Mouse (Mus musculus) hindbrain, postnatal 0 days (tissue): Measurements from ENCODE around the gene Ipo5. TPM values are rescaled to one million over a fixed set of nuclear protein-coding genes. Genes with fewer than 3 reads are reported as not detected.

Source experiments
- ATAC-seq: fragments of 200-750 bp; cut with Nextera tagmentation; 2 replicates; pipeline ENCODE4 v1.8.0; 2017; ENCODE audit warnings: mild to moderate bottlenecking, moderate TSS enrichment, moderate library complexity
- DNase-seq: peaks from one replicate; pipeline ENCODE4 v3.0.0-alpha.2; 2015; ENCODE audit warnings: low spot score
- H3K27ac ChIP-seq: fragments of 300-500 bp; sonication (generic); 2 replicates; pipeline ENCODE4 v1.5.1; 2014; ENCODE audit warnings: mild to moderate bottlenecking
- H3K27me3 ChIP-seq: fragments of 300-500 bp; sonication (generic); 2 replicates; pipeline ENCODE4 v1.6.1; 2014; ENCODE audit warnings: low read length, mixed read lengths; ENCODE audit not compliant: insufficient read depth
- H3K36me3 ChIP-seq: fragments of 300-500 bp; sonication (generic); 2 replicates; pipeline ENCODE4 v1.6.1; 2014; ENCODE audit warnings: low read length, mixed read lengths; ENCODE audit not compliant: insufficient read depth
- H3K4me1 ChIP-seq: fragments of 300-500 bp; sonication (generic); 2 replicates; pipeline ENCODE4 v1.6.1; 2014; ENCODE audit warnings: antibody characterized with exemption, low read length, mixed read lengths; ENCODE audit not compliant: insufficient read depth
- H3K4me2 ChIP-seq: fragments of 300-500 bp; sonication (generic); 2 replicates; pipeline ENCODE4 v1.6.1; 2014; ENCODE audit warnings: low read depth, mild to moderate bottlenecking, low read length, moderate library complexity, mixed read lengths
- H3K4me3 ChIP-seq: fragments of 300-500 bp; sonication (generic); 2 replicates; pipeline ENCODE4 v1.5.1; 2014; ENCODE audit warnings: low read length
- H3K9ac ChIP-seq: fragments of 300-500 bp; sonication (generic); replicated peaks from 2 replicates; pipeline ENCODE4 v1.6.1; 2014; ENCODE audit warnings: mild to moderate bottlenecking, low read length, moderate library complexity, mixed read lengths
- H3K9me3 ChIP-seq: fragments of 300-500 bp; sonication (generic); 2 replicates; pipeline ENCODE4 v1.6.1; 2016; ENCODE audit warnings: low read length, mixed read lengths
- CTCF ChIP-seq: IDR thresholded peaks from 2 replicates; pipeline ENCODE4 v1.5.1; 2016; ENCODE audit warnings: antibody characterized with exemption, control low read depth, low read depth
- WGBS: fragments of 180-500 bp; shearing (Covaris S2); extraction: QIAGEN DNeasy Blood & Tissue Kit; methylation state at CpG from one replicate; pipeline ENCODE4 v1.1.7; 2014; 5-methylcytosine and 5-hydroxymethylcytosine counted together
- polyA plus RNA-seq: library from polyadenylated mRNA; unstranded; fragments of >200 nt; fragmentation: Nextera tagmentation; extraction: Ambion mirVana; gene quantifications from 2 replicates; pipeline ENCODE4 v1.2.1, GENCODE M21; 2015
- total RNA-seq: library from RNA; depleted of rRNA; stranded (reverse); fragments of >200 nt; gene quantifications from 2 replicates; pipeline ENCODE4 v1.2.3, GENCODE M21; 2014

Gene Ipo5
- total and polyA plus RNA-seq, 2 experiments from 2014 or later: 45.4 to 73.9 TPM

DNA sequence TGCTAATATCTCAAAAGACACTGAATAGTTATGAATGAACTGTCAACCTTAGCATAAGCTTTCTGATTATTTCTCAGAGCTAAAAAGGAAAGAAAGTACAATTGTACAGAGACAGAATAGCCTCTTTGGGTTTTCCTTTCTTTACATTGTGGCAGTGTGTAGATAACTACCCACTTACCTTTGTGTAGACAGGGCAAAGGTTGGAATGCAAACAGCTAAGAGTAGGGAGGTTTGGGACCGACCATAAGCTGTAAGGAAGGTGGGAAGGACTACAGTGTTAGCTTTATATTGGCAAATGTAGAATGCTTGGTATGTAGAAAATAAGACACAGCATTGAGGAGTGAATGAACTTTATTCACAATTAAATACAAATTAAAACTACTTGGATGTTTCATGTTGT, 26.1 kb downstream of the Ipo5 start:
- Histone ChIP-seq H3K4me3 (no peak overlapping the region), H3K27ac (no peak overlapping the region), H3K9ac (no peak overlapping the region), H3K27me3 (no peaks in the 10 kb centered on the region), H3K4me2 (no peak overlapping the region), H3K36me3 (peaks cover 80% of the 10 kb centered on the region), H3K9me3 (no peaks in the 10 kb centered on the region), H3K4me1 (no peaks in the 10 kb centered on the region)
- ATAC-seq (no peak), DNase-seq (no peak)
- TF ChIP-seq CTCF: no peak
- WGBS: 86% methylated on average over 1 of the region's 1 CpGs

DNA sequence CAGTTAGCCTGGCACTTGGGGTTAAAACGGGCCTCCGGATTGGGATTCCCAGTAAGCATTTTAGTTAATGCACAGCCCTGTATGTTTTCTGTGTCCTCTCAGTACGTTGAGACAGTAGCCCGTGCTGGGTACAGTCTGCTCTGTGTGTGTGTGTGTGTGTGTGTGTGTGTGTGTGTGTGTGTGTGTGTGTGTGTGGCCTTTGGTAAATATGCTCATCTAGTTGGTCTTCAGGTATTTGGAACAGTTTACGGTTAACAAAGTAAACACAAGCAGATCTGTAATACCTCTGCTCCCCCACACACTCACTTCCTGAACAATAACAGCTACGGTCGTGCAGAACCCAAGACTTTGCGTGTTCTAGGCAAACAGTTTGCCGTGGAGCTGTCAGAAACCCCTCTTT, 31.8 kb downstream of the Ipo5 start:
- no peaks in the 10 kb centered on the region for H3K4me1 ChIP-seq
- TF ChIP-seq CTCF: no peak
- no peak overlapping the region for H3K27ac ChIP-seq
- no peak overlapping the region for H3K9ac ChIP-seq
- 92% methylated on average over 9 of the region's 9 CpGs for WGBS
- ATAC-seq (no peak), DNase-seq (no peak)
- no peak overlapping the region for H3K4me2 ChIP-seq
- no peak overlapping the region for H3K4me3 ChIP-seq
- no peaks in the 10 kb centered on the region for H3K9me3 ChIP-seq
- H3K36me3 ChIP-seq: peaks cover 68% of the 10 kb centered on the region
- no peaks in the 10 kb centered on the region for H3K27me3 ChIP-seq

DNA sequence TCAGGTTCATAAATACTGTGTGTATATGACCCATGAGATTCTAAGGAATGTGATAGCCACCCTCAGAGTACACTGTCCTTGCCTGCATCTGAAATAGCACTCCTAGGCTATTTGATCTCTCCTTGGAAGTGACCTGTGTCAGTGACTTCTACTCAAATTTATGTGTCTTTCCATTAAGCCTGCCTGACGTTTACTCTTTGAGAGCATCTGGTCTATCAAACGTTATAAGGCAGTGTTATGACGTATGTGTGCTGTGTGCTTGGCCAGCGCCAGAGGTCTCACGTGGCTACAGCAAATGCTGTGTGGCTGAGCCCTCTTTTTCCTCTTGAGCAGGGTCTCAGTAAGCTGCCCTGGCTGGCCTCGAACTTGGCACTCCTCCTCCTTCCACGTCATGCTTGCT, 34.1 kb downstream of the Ipo5 start:
- Histone ChIP-seq H3K27me3 (no peaks in the 10 kb centered on the region), H3K9ac (no peak overlapping the region), H3K27ac (no peak overlapping the region), H3K4me1 (no peaks in the 10 kb centered on the region), H3K4me2 (no peak overlapping the region), H3K4me3 (no peak overlapping the region), H3K36me3 (peaks cover 51% of the 10 kb centered on the region), H3K9me3 (no peaks in the 10 kb centered on the region)
- ATAC-seq: no peak
- no peak for DNase-seq
- 74% methylated on average over 7 of the region's 7 CpGs for WGBS
- no peak for TF ChIP-seq CTCF

DNA sequence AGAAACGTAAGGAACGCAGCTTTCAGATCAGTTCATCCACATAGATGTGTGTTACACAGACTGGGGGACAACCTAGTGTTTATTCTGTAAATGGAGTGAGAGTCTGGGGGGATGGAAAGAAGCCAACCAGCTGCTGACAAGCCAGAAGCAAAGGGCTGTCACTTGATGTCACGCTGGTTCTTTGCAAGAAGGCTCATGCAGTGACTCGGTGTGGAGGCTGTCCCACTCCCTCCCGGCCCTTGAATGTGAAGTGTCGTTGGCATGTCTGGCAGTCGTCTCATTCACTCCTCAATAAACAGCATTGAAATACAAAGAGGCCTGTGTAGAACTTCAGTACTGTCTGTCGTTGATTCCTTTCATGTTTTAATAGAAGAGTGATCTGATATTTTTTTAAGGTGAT, 36.1 kb downstream of the Ipo5 start:
- H3K36me3 ChIP-seq: peaks cover 34% of the 10 kb centered on the region
- H3K9me3 ChIP-seq: no peaks in the 10 kb centered on the region
- no peaks in the 10 kb centered on the region for H3K4me1 ChIP-seq
- H3K27me3 ChIP-seq: no peaks in the 10 kb centered on the region
- 0 out of 2 replicates have a peak overlapping the region, but pooled peaks have one; percentile 45 for H3K27ac ChIP-seq
- no peak overlapping the region for H3K4me3 ChIP-seq
- H3K4me2 ChIP-seq: no peak overlapping the region
- 31% methylated on average over 8 of the region's 8 CpGs for WGBS
- H3K9ac ChIP-seq: no peak overlapping the region
- ATAC-seq (peak; percentile 86), DNase-seq (peak; percentile 68)
- TF ChIP-seq CTCF: no peak

DNA sequence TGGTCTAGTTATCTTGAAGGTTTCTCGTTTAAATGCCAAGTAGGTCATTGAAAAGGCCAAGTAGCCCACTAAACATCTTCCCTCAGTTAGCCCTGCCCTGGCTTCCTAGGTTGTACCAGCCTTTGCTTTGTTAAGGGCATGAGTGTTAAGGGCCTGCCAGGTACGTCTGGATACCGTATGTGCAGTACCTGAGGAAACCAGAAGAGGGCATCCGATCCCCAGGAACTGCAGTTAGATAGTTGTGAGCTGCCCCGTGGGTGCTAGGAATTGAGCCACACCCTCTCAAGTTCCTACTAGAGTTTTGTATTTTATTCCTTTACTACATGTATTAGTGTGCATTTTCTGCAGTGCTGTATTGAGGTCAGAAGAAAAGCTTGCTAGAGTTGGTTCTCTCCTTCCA, 38.0 kb downstream of the Ipo5 start:
- Histone ChIP-seq H3K4me2 (no peak overlapping the region), H3K27me3 (no peaks in the 10 kb centered on the region), H3K27ac (no peak overlapping the region), H3K4me3 (no peak overlapping the region), H3K36me3 (peaks cover 19% of the 10 kb centered on the region), H3K9ac (no peak overlapping the region), H3K4me1 (no peaks in the 10 kb centered on the region), H3K9me3 (no peaks in the 10 kb centered on the region)
- WGBS: 97% methylated on average over 5 of the region's 5 CpGs
- ATAC-seq (no peak), DNase-seq (no peak)
- TF ChIP-seq CTCF: peak; percentile 55

DNA sequence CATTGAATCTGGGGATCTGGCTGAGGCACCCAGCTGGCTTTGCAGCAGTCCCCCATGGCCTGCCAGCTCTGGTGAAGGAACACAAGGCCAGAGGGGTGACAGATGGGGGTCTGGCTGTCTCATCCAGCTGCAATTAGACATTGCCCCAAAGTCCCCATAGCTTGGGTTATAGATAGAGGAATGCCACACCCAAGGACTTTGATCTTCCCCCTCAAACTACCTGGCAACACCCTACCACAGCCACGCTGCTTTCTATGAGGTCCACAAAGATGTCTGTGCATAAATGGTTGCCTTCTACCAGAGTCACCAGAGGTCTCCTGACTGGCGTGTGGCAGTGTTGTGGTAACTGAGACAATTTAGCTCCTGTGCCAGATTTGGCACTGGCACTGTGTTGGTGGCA, 39.0 kb downstream of the Ipo5 start:
- DNase-seq (no peak), ATAC-seq (no peak)
- 77% methylated on average over 2 of the region's 2 CpGs for WGBS
- H3K36me3 ChIP-seq: peaks cover 9% of the 10 kb centered on the region; the same call in 1 of the 2 replicates
- H3K4me2 ChIP-seq: no peak overlapping the region
- H3K9ac ChIP-seq: no peak overlapping the region
- H3K27ac ChIP-seq: no peak overlapping the region
- no peaks in the 10 kb centered on the region for H3K4me1 ChIP-seq
- TF ChIP-seq CTCF: no peak
- no peaks in the 10 kb centered on the region for H3K9me3 ChIP-seq
- H3K27me3 ChIP-seq: no peaks in the 10 kb centered on the region
- no peak overlapping the region for H3K4me3 ChIP-seq

DNA sequence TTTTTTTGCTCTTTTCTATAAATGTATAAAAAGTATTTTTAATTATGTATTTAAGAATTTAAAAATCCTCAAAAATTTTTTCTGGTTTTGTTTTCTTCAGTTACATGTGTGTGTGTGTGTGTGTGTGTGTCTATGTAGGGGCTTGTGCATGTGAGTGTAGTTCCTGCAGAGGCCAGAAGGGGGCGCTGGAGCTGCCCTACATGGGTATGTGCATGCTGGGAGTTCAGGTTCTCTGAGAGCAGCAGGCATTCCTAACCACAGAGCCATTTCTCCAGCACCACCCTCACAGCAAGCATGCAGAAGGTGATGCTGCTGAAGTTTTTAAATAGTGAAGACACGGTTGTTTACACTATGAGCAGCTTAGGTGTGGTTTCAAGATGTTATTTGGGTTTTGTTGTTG, 41.4 kb downstream of the Ipo5 start:
- no peak overlapping the region for H3K4me2 ChIP-seq
- H3K9ac ChIP-seq: no peak overlapping the region
- no peak overlapping the region for H3K27ac ChIP-seq
- H3K27me3 ChIP-seq: no peaks in the 10 kb centered on the region
- ATAC-seq: no peak
- 0 out of 2 replicates have a peak, but pooled peaks cover 6% of the 10 kb centered on the region for H3K36me3 ChIP-seq
- 54% methylated on average over 2 of the region's 2 CpGs for WGBS
- DNase-seq: no peak
- no peak overlapping the region for H3K4me3 ChIP-seq
- H3K9me3 ChIP-seq: no peaks in the 10 kb centered on the region
- TF ChIP-seq CTCF: peak; percentile 46
- H3K4me1 ChIP-seq: no peaks in the 10 kb centered on the region
